Mouse (Mus musculus): Measurements from ENCODE around the gene Cct8l1.
A peak's percentile ranks its signal among the peaks of the same experiment; 100 is the strongest.

The Cct8l1 gene

GRCm38 (mm10) chr5:25529529-25530421 is 13.9 kb downstream of the Cct8l1 start:
- DNase-seq (ENCODE audit: low read depth), result peak; percentile 100

DNA sequence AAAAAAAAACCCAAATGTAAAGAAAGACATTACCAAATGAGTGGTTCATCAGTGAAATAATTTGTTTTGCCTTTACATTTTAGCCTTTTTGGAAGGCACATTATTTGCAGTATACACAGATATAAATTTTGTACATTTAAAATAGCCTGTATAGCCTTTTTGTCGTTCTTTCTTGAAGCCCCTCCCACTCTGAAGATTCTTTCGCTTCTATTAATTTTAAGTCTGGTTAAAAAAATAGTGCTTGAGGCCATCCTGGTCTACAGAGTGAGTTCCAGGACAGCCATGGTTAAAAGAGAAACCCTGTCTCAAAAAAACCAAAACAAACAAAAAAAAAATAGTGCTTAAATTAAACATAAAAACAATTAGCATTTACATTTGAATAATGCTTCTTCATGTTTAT is 14.8 kb downstream of the Cct8l1 start:
- DNase-seq (ENCODE audit: low read depth), result peak; percentile 64

GRCm38 (mm10) chr5:25532256-25533147 is 16.6 kb downstream of the Cct8l1 start:
- DNase-seq (ENCODE audit: low read depth), result no peak

DNA sequence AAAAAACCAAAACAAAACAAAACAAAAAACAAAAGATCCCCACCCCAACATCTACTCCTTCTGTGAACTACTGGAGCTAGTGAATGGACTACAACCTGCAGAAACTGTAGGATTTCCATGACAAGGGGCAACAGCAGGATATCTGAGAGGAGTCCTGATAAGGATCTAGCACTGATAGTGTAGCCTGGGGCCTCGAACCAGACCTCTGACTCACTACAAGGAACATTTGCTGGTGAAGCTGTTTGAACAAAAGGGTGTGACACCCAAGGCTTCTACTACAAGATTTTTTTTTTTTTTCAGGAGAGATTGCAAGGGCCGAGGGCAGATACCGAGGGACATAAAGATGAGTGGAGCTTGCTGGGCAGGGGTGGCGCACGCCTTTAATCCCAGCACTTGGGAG is 17.4 kb downstream of the Cct8l1 start:
- DNase-seq (ENCODE audit: low read depth), result peak; percentile 44

DNA sequence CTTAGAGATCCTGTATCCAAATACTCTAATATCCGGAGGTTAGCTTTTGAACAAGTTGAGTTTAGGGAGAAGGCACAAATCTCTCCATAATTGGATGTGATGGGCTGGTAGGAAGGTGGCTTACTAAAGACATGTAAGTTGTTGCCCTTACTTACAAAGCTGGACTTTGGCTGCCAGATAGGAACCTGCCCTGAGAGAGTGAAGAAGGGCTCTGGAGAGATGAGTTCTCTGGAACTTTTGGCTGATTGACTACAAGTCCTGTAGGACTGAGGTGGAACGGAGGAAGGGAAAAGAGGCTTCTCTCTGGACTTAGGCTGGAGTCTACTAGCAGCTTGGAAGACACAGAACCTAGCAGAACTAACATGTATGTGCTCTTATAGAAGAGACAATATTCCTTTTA is 19.7 kb downstream of the Cct8l1 start:
- DNase-seq (ENCODE audit: low read depth), result no peak

- no peak for DNase-seq (ENCODE audit: low read depth)
These were observed 20.6 kb downstream of the Cct8l1 start for GRCm38 (mm10) chr5:25536451-25536850.

GRCm38 (mm10) chr5:25536921-25537409 is 21.1 kb downstream of the Cct8l1 start:
- DNase-seq (ENCODE audit: low read depth), result peak; percentile 12

- no peak for DNase-seq (ENCODE audit: low read depth)
These were observed 24.5 kb downstream of the Cct8l1 start for GRCm38 (mm10) chr5:25540412-25540811.

DNA sequence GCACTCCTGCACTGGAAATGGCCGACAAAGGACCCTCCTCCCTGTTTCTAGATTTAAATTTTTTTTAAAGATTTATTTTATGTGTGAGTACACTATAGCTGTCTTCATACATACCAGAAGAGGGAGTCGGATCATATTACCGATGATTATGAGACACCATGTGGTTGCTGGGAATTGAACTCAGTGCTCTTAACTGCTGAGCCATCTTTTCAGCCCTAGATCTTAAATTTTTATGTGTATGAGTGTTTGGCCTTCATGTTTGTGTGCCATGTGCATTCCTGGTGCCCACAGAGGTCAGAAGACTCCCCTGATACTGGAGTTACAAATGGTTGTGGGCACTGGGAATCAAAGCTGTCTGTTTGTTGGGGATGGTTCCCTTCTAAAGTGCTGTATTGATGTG is 25.1 kb downstream of the Cct8l1 start:
- DNase-seq (ENCODE audit: low read depth), result no peak

- no peak for DNase-seq (ENCODE audit: low read depth)
These were observed 25.8 kb downstream of the Cct8l1 start for GRCm38 (mm10) chr5:25541661-25542060.

GRCm38 (mm10) chr5:25544061-25544460 is 28.2 kb downstream of the Cct8l1 start:
- DNase-seq (ENCODE audit: low read depth), result no peak

- DNase-seq (ENCODE audit: low read depth), result no peak
These were observed 28.7 kb downstream of the Cct8l1 start for GRCm38 (mm10) chr5:25544566-25544965.

DNA sequence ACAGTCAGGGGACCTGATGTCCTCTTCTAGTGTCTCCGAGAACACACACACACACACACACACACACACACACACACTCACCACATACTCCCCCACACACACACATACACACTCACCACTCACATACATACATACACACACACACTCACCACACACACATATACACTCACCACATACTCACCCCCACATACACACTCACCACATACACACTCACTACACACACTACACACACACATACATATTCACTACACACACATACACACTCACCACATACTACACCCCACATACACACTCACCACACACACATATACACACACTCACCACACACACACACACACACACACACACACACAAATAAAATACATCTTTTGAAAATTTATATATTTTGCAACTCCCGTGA is 31.0 kb downstream of the Cct8l1 start:
- DNase-seq (ENCODE audit: low read depth), result no peak

GRCm38 (mm10) chr5:25550912-25551311 is 35.0 kb downstream of the Cct8l1 start:
- DNase-seq (ENCODE audit: low read depth), result peak; percentile 29

GRCm38 (mm10) chr5:25554210-25554609 is 38.3 kb downstream of the Cct8l1 start:
- DNase-seq (ENCODE audit: low read depth), result no peak

DNA sequence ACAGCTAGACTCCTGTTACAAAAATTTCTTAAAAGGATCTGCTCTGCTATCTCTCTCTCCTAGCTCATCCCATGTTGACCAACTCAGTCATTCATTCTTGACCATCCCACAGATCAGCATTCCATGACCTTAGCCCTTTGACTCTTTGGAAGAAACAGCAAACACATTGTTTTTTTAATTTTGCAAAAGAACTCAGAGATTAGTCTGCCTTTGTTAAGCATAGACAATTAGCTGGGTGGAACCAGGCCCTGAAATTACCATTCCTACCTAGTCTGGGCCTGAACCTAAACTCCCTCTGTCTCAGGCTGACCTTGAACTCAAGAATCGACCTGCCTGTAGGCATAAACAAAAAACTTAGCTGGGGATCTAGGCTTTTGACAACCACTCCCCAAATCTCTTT is 38.8 kb downstream of the Cct8l1 start:
- no peak for DNase-seq (ENCODE audit: low read depth)

DNA sequence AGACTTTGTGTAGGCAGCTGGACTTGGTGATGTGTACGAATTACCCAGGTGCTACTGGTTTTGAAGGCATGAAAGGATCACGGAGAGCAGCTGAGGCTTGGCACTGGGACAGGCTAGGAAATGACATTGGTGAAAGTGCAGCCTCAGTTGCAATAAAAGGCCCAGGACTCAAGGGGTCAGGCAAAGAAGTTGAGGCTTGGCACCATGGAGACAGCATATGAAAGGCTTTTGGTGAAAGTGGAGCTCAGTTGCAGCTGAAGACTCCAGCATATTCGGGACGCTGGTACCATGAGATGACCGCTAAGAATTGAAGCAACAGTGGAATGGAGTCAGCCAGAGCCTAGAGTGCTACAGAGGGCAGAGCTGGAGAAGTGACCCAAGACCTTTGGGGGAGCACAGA is 39.8 kb downstream of the Cct8l1 start:
- no peak for DNase-seq (ENCODE audit: low read depth)

GRCm38 (mm10) chr5:25556363-25556762 is 40.5 kb downstream of the Cct8l1 start:
- no peak for DNase-seq (ENCODE audit: low read depth)

All from 416B (cell line).